Mouse (Mus musculus) liver, embryonic 15.5 days (tissue): ENCODE measurements at regions not wholly inside any gene's neighbourhood (a gene's known extent, or its start where the extent isn't known, plus 50 kb on each side); places are given as distances from the start of the nearest gene placed in this dataset.

Experiments used
- ATAC-seq: fragments of 200-750 bp; cut with Nextera tagmentation; 2 replicates; pipeline ENCODE4 v1.8.0; 2017; ENCODE audit warnings: moderate number of reproducible peaks, mild to moderate bottlenecking, moderate library complexity; ENCODE audit not compliant: insufficient read depth
- H3K27ac ChIP-seq: fragments of 300-500 bp; sonication (generic); replicated peaks from 2 replicates; pipeline ENCODE4 v1.5.1; 2015; ENCODE audit warnings: mild to moderate bottlenecking, inconsistent platforms
- H3K27me3 ChIP-seq: fragments of 300-500 bp; sonication (generic); 2 replicates; pipeline ENCODE4 v1.6.1; 2015; ENCODE audit warnings: mild to moderate bottlenecking, inconsistent platforms
- H3K36me3 ChIP-seq: fragments of 300-500 bp; sonication (generic); replicated peaks from 2 replicates; pipeline ENCODE4 v1.6.1; 2015; ENCODE audit warnings: moderate library complexity, mild to moderate bottlenecking, inconsistent platforms
- H3K4me1 ChIP-seq: fragments of 300-500 bp; sonication (generic); replicated peaks from 2 replicates; pipeline ENCODE4 v1.6.1; 2015; ENCODE audit warnings: inconsistent platforms
- H3K4me2 ChIP-seq: fragments of 300-500 bp; sonication (generic); 2 replicates; pipeline ENCODE4 v1.6.1; 2015; ENCODE audit warnings: moderate library complexity, mild to moderate bottlenecking, inconsistent platforms
- H3K4me3 ChIP-seq: fragments of 300-500 bp; sonication (generic); replicated peaks from 2 replicates; pipeline ENCODE4 v1.5.1; 2015; ENCODE audit warnings: mild to moderate bottlenecking, inconsistent platforms
- H3K9ac ChIP-seq: fragments of 300-500 bp; sonication (generic); 2 replicates; pipeline ENCODE4 v1.6.1; 2015; ENCODE audit warnings: moderate library complexity, mild to moderate bottlenecking, inconsistent platforms
- H3K9me3 ChIP-seq: fragments of 300-500 bp; sonication (generic); replicated peaks from 2 replicates; pipeline ENCODE4 v1.6.1; 2016; ENCODE audit warnings: inconsistent platforms
- WGBS: fragments of 180-500 bp; shearing (Covaris S2); methylation state at CpG from one replicate; pipeline ENCODE4 v1.1.7; 2015; ENCODE audit warnings: mixed read lengths; ENCODE audit not compliant: insufficient replicate concordance; 5-methylcytosine and 5-hydroxymethylcytosine counted together

- H3K9me3 ChIP-seq, result no peaks in the 10 kb centered on the region
- 70% methylated on average over 13 of the region's 13 CpGs for WGBS
- no peak overlapping the region for H3K9ac ChIP-seq
- no peaks in the 10 kb centered on the region for H3K4me1 ChIP-seq
- no peak overlapping the region for H3K4me2 ChIP-seq
- no peak overlapping the region for H3K4me3 ChIP-seq
- H3K27me3 ChIP-seq, result no peaks in the 10 kb centered on the region
- H3K36me3 ChIP-seq, result no peaks in the 10 kb centered on the region
- ATAC-seq, result no peak
- no peak overlapping the region for H3K27ac ChIP-seq
Measured at GRCm38 (mm10) chr6:98803384-98803949, 460.9 kb upstream of the Gm765 start.

- WGBS, result 70% methylated on average over 4 of the region's 4 CpGs
Measured at GRCm38 (mm10) chr6:98801061-98801460, 458.5 kb upstream of the Gm765 start.

GRCm38 (mm10) chr6:98800040-98800439 lies 457.5 kb upstream of the Gm765 start:
- ATAC-seq, result no peak
- Histone ChIP-seq H3K4me2 (no peak overlapping the region), H3K4me3 (no peak overlapping the region), H3K9ac (no peak overlapping the region), H3K36me3 (no peaks in the 10 kb centered on the region), H3K9me3 (no peaks in the 10 kb centered on the region), H3K27ac (no peak overlapping the region), H3K27me3 (no peaks in the 10 kb centered on the region), H3K4me1 (no peaks in the 10 kb centered on the region)
- 69% methylated on average over 8 of the region's 8 CpGs for WGBS

More at GRCm38 (mm10) chr6:98801061-98801460, 458.5 kb upstream of the Gm765 start:
- Histone ChIP-seq H3K27ac (no peak overlapping the region), H3K9ac (no peak overlapping the region), H3K27me3 (no peaks in the 10 kb centered on the region), H3K36me3 (no peaks in the 10 kb centered on the region), H3K4me2 (no peak overlapping the region), H3K4me3 (no peak overlapping the region), H3K9me3 (no peaks in the 10 kb centered on the region), H3K4me1 (no peaks in the 10 kb centered on the region)
- no peak for ATAC-seq

- no peak for ATAC-seq
- Histone ChIP-seq H3K27ac (no peak overlapping the region), H3K36me3 (no peaks in the 10 kb centered on the region), H3K9me3 (no peaks in the 10 kb centered on the region), H3K9ac (no peak overlapping the region), H3K4me1 (no peaks in the 10 kb centered on the region), H3K4me3 (no peak overlapping the region), H3K27me3 (no peaks in the 10 kb centered on the region), H3K4me2 (no peak overlapping the region)
- 61% methylated on average over 3 of the region's 3 CpGs for WGBS
Measured at GRCm38 (mm10) chr6:98797778-98798177, 455.2 kb upstream of the Gm765 start.

- H3K4me2 ChIP-seq, result no peak overlapping the region
- no peaks in the 10 kb centered on the region for H3K9me3 ChIP-seq
- 61% methylated on average over 6 of the region's 6 CpGs for WGBS
- no peak for ATAC-seq
- no peak overlapping the region for H3K27ac ChIP-seq
- no peak overlapping the region for H3K4me3 ChIP-seq
- H3K36me3 ChIP-seq, result no peaks in the 10 kb centered on the region
- H3K9ac ChIP-seq, result no peak overlapping the region
- H3K27me3 ChIP-seq, result no peaks in the 10 kb centered on the region
- H3K4me1 ChIP-seq, result no peaks in the 10 kb centered on the region
Measured at GRCm38 (mm10) chr6:98797373-98797772, 454.8 kb upstream of the Gm765 start.

GRCm38 (mm10) chr6:98796666-98797065 lies 454.1 kb upstream of the Gm765 start:
- Histone ChIP-seq H3K27me3 (no peaks in the 10 kb centered on the region), H3K9ac (no peak overlapping the region), H3K4me1 (no peaks in the 10 kb centered on the region), H3K9me3 (no peaks in the 10 kb centered on the region), H3K36me3 (no peaks in the 10 kb centered on the region), H3K4me2 (no peak overlapping the region), H3K27ac (no peak overlapping the region), H3K4me3 (no peak overlapping the region)
- 58% methylated on average over 4 of the region's 4 CpGs for WGBS
- no peak for ATAC-seq

GRCm38 (mm10) chr6:98787422-98787821 lies 444.9 kb upstream of the Gm765 start:
- 60% methylated on average over 5 of the region's 5 CpGs for WGBS
- Histone ChIP-seq H3K4me1 (no peaks in the 10 kb centered on the region), H3K27ac (no peak overlapping the region), H3K9ac (no peak overlapping the region), H3K9me3 (no peaks in the 10 kb centered on the region), H3K36me3 (no peaks in the 10 kb centered on the region), H3K27me3 (no peaks in the 10 kb centered on the region), H3K4me2 (no peak overlapping the region), H3K4me3 (no peak overlapping the region)
- ATAC-seq, result no peak

GRCm38 (mm10) chr6:98782074-98782473 lies 439.5 kb upstream of the Gm765 start:
- H3K4me2 ChIP-seq, result no peak overlapping the region
- no peaks in the 10 kb centered on the region for H3K9me3 ChIP-seq
- no peaks in the 10 kb centered on the region for H3K4me1 ChIP-seq
- H3K9ac ChIP-seq, result no peak overlapping the region
- H3K4me3 ChIP-seq, result no peak overlapping the region
- no peaks in the 10 kb centered on the region for H3K27me3 ChIP-seq
- H3K27ac ChIP-seq, result no peak overlapping the region
- no peaks in the 10 kb centered on the region for H3K36me3 ChIP-seq
- no peak for ATAC-seq
- 76% methylated on average over 9 of the region's 9 CpGs for WGBS

GRCm38 (mm10) chr6:98775780-98776179 lies 433.2 kb upstream of the Gm765 start:
- Histone ChIP-seq H3K27me3 (no peaks in the 10 kb centered on the region), H3K4me1 (no peaks in the 10 kb centered on the region), H3K36me3 (no peaks in the 10 kb centered on the region), H3K27ac (no peak overlapping the region), H3K9me3 (no peaks in the 10 kb centered on the region), H3K9ac (no peak overlapping the region), H3K4me3 (no peak overlapping the region), H3K4me2 (no peak overlapping the region)
- no peak for ATAC-seq
- whole genome bisulfite sequencing, result 79% methylated on average over 1 of the region's 1 CpGs

- no peak for ATAC-seq
- no peaks in the 10 kb centered on the region for H3K9me3 ChIP-seq
- H3K27me3 ChIP-seq, result no peaks in the 10 kb centered on the region
- no peak overlapping the region for H3K27ac ChIP-seq
- 39% methylated on average over 2 of the region's 2 CpGs for WGBS
- no peak overlapping the region for H3K4me3 ChIP-seq
- no peaks in the 10 kb centered on the region for H3K36me3 ChIP-seq
- H3K4me2 ChIP-seq, result no peak overlapping the region
- no peak overlapping the region for H3K9ac ChIP-seq
- no peaks in the 10 kb centered on the region for H3K4me1 ChIP-seq
Measured at GRCm38 (mm10) chr6:98769999-98770398, 427.4 kb upstream of the Gm765 start.

- H3K9ac ChIP-seq, result no peak overlapping the region
- ATAC-seq, result no peak
Measured at GRCm38 (mm10) chr6:98769322-98769721, 426.8 kb upstream of the Gm765 start.

GRCm38 (mm10) chr6:98767858-98768336 lies 425.3 kb upstream of the Gm765 start:
- H3K27me3 ChIP-seq, result no peaks in the 10 kb centered on the region
- no peak overlapping the region for H3K4me2 ChIP-seq
- no peak overlapping the region for H3K9ac ChIP-seq
- no peaks in the 10 kb centered on the region for H3K9me3 ChIP-seq
- no peak overlapping the region for H3K27ac ChIP-seq
- WGBS, result 70% methylated on average over 7 of the region's 7 CpGs
- H3K4me3 ChIP-seq, result no peak overlapping the region
- no peaks in the 10 kb centered on the region for H3K36me3 ChIP-seq
- no peak for ATAC-seq
- H3K4me1 ChIP-seq, result no peaks in the 10 kb centered on the region

More at GRCm38 (mm10) chr6:98769322-98769721, 426.8 kb upstream of the Gm765 start:
- Histone ChIP-seq H3K27ac (no peak overlapping the region), H3K9me3 (no peaks in the 10 kb centered on the region), H3K27me3 (no peaks in the 10 kb centered on the region), H3K4me1 (no peaks in the 10 kb centered on the region), H3K4me2 (no peak overlapping the region), H3K4me3 (no peak overlapping the region), H3K36me3 (no peaks in the 10 kb centered on the region)
- 82% methylated on average over 6 of the region's 6 CpGs for WGBS
